Mouse (Mus musculus) brain, adult 2 months (tissue): Measurements from ENCODE around the gene Iqgap2.

Experiments
- DNase-seq: peaks from one replicate; pipeline ENCODE4 v3.0.0; 2011; ENCODE audit warnings: low read depth, low spot score

Iqgap2 gene

DNA sequence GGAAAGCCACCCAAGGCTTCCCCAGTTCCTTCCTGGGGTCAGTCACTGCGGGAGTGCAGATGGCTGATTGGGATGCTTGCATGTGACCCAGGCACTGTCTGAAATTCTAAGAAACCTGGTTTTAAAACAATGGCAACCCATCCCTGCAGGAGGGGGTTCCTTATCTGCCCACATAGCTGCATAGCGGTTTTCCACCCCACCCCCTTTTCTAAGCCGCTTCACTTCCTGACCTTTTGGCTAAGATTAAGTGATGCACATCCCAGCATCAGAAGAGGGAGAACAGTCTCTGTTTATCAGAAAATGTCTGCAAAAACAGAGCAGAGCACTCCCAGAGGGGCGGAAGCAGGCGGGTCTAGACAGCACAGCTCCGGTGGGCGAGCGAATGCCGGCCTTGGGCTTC lies 234.6 kb downstream of the Iqgap2 start:
- no peak for DNase-seq

GRCm38 (mm10) chr13:95655284-95655683 lies 236.4 kb downstream of the Iqgap2 start:
- peak; percentile 73 for DNase-seq

DNA sequence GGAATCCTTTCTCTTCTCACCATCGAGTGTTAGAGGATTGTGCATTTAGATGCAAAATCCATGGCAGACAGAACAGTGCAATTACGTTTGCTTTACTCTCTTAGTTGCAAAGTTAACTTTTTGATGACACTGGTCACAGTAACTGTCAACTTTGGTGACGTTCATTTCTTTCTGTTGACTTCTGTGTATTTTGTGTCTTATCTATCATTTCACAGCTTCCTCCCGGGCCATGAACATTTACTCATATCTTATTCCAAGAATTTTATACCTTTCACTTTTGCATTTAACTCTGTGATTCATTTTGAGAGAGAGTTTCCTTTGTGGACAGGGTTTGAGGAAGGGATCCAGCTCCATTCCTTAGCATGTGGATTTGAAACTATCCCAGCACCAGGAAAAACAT lies 238.0 kb downstream of the Iqgap2 start:
- no peak for DNase-seq

DNA sequence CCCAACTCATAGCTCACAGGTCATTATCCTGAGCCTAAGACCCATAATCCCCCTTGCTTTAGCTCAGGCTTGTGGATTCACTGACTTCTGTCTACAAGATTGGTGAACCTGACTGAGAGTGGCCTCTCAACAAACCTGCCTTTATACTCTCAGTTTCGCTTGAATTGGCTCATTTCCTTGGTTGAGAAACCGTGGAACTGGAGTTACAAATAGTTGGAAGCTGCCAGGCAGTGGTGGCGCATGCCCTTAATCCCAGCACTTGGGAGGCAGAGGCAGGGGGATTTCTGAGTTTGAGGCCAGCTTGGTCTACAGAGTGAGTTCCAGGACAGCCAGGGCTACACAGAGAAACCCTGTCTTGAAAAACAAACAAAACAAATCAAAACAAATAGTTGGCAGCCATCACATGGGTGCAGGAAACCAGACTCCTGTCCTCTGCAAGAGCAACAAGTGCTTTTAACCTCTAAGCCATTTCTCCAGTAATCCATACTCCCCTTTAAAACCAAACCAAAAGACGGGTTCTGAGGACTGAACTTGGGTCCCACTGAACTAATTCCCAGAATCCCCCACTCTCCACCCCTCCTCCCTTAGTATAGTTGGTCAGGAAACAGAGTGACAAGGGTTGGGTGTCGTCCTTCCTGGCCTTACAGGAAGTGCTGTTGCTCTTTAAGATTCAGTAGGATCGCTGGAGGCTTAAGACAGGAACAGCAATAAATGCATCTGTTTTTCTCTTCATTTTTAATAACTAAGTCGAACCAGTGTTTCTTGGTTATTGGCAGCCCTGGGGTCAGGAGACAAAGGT lies 239.7 kb downstream of the Iqgap2 start:
- no peak for DNase-seq

GRCm38 (mm10) chr13:95649941-95650340 lies 241.8 kb downstream of the Iqgap2 start:
- DNase-seq = no peak

- DNase-seq = no peak
Observed at GRCm38 (mm10) chr13:95647248-95647647, 244.5 kb downstream of the Iqgap2 start.

- DNase-seq = no peak
Observed at GRCm38 (mm10) chr13:95646687-95647111, 245.0 kb downstream of the Iqgap2 start.

- no peak for DNase-seq
Observed at GRCm38 (mm10) chr13:95643740-95644139, 248.0 kb downstream of the Iqgap2 start.

GRCm38 (mm10) chr13:95641061-95641986 lies 250.4 kb downstream of the Iqgap2 start:
- no peak for DNase-seq

GRCm38 (mm10) chr13:95640408-95640807 lies 251.3 kb downstream of the Iqgap2 start:
- no peak for DNase-seq

DNA sequence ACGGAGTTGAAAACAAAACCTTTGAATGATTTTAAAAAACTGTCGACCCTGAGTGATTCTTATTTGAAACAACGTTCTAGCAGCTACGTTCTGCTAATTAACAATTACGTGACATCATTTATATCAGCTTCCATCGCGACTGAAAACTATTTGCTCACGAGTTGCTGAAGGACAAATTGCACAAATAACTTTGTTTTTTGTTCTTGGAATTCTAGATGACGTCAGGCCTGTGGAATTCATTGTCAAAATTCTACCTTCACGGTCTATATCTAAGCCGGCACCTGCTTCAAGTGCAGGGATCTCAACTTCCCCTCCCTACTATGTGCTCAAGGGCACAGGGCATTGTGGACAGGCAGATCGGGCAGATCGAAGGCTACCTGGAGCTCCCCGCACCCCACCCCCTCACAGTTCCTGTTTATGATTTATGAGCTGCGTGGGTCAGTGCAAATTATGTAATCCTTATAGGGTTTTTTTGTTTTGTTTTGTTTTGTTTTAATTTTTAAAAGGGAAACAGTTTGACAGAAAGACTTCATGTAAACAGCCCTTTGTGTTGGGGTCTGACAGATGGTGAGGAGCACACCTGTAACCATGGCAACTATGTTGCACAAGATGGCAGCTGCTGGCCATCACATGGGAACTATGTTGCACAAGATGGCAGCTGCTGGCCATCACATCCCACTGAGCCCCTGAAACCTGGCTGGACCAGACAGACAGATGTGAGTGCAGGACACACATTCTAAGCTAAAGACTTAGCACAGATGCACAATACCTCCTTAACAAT lies 252.2 kb downstream of the Iqgap2 start:
- DNase-seq = no peak

GRCm38 (mm10) chr13:95638894-95639293 lies 252.8 kb downstream of the Iqgap2 start:
- no peak for DNase-seq

- no peak for DNase-seq
Observed at GRCm38 (mm10) chr13:95637737-95638136, 254.0 kb downstream of the Iqgap2 start.

GRCm38 (mm10) chr13:95635301-95635700 lies 256.4 kb downstream of the Iqgap2 start:
- DNase-seq = no peak

DNA sequence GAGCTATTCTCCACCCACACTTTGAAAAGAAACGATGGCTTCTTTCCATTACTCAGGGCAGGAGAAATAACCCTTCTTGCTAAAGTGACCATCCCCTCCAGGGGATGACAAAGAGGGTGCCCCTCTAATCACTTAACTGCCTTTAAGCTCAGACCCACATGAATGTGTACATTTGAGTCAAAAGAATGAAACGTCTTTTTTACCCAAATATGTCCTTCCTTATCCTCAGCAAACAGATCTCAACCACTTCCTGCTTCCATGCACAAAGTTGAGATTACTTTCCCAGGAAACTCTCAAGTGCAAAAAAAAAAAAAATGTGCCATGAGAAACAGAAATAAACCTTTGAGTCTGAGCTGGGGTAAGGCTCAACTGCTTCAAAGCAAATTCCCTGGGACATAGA lies 257.3 kb downstream of the Iqgap2 start:
- no peak for DNase-seq

- DNase-seq = peak; percentile 63
Observed at GRCm38 (mm10) chr13:95633384-95633783, 258.3 kb downstream of the Iqgap2 start.

DNA sequence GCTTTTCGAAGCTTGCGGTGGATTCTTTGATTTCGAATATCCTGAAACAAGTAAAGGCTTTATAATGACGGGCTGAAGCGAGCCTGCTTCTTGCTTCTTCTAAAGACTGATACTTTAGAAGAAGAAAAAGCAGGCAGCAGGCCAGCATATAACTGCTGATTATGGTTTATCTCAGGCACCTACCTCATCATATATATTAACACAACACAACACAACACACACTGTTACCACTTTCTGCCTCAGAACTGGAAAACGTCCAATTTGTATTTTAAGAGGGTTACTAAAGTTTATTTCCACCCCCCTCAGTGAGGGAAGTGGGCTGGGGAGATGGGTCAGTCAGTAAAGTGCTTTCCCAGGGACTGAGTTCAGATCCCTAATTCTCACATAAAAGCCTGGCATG lies 259.6 kb downstream of the Iqgap2 start:
- no peak for DNase-seq

DNA sequence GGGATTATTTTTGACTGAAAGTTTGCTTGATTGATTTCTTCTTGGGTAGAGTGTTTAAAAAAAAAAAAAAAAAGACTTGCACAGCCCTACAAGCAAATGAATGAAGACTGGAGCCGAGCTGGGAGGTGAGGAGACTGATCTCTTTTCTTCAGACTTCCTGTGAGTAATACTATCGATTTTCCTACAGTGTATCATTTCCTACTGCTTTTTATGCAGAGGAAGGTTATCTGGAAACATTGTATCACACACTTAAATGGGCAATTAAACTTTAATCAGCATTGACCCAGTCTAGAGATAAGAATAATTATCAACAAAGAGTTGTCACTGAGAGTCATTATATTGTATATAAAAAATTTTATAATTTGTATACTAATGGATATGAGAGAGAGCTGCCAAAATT lies 261.0 kb downstream of the Iqgap2 start:
- DNase-seq = no peak

DNA sequence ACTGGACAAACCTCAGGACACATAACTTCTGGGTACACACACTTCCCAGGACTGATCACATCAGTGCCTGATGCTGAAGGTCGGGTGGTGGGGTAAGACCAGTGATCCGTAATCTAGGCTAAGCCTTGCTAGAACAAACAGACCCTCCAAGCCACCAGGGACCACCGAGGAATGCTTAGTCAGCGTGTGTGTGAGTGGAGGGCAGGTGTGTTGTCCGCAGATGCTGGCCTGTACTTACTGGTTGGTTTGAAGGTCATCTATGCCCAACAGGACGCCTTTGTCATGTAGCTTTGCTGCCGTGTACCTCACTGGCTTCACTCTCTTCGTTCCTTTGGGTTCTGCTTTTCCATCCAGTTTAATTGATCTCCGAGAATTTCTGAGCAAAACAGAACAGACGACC lies 262.0 kb downstream of the Iqgap2 start:
- no peak for DNase-seq

DNA sequence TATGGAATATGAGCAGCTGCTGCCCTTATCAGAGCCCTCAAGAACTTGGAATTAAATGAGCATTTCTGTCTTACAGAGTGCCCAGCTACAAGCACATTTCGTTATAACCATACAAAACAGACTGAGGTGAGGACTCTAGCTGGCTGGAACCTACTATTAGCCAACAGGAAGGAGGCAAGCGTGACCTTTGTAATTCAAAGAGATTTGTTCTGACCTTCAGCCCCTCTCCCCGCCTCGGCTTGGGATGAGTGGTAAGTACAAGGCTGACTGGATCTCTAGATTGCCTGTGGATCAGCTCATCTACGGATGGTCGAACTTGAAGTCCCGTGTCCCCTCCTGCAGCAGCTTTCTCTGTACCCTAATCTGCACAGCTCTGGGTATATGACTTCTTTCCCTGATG lies 265.0 kb downstream of the Iqgap2 start:
- no peak for DNase-seq

GRCm38 (mm10) chr13:95623042-95623441 lies 268.7 kb downstream of the Iqgap2 start:
- no peak for DNase-seq

DNA sequence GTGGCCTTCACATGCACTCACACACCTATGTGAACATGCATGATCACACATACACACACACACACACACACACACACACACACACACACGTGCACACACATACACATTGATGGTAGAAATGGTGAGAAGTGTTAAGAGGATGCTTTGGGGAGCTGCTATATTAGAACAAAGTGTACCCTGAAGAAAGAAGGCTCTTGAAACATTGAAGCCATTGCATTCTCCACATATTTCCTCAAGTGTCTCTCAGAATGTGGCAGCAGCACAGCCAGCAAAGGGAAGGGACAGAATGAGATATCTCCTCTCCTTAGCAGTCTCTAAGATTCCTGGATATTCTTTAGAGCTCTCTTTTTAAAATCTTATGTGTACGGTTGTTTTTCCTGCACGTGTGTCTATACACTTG lies 270.2 kb downstream of the Iqgap2 start:
- DNase-seq = no peak
